Mouse (Mus musculus) testis, postnatal 14 days (tissue): ENCODE data around the gene Lingo2.
"Not testable (repeated sequence)": the region's sequence is repeated elsewhere in the genome, so short reads cannot be mapped to it uniquely, and the experiment has no call there.

ENCODE experiments used
- DNase-seq: peaks from one replicate; pipeline ENCODE4 v3.0.0; 2021; ENCODE audit warnings: low spot score

Gene Lingo2

GRCm38 (mm10) chr4:35845140-35845539 is 1106.4 kb downstream of the Lingo2 start:
- no peak for DNase-seq

- no peak for DNase-seq
These were observed 1107.0 kb downstream of the Lingo2 start for GRCm38 (mm10) chr4:35844518-35844917.

GRCm38 (mm10) chr4:35823322-35823870 is 1128.2 kb downstream of the Lingo2 start:
- DNase-seq, result no peak

GRCm38 (mm10) chr4:35820701-35821100 is 1130.8 kb downstream of the Lingo2 start:
- no peak for DNase-seq

DNA sequence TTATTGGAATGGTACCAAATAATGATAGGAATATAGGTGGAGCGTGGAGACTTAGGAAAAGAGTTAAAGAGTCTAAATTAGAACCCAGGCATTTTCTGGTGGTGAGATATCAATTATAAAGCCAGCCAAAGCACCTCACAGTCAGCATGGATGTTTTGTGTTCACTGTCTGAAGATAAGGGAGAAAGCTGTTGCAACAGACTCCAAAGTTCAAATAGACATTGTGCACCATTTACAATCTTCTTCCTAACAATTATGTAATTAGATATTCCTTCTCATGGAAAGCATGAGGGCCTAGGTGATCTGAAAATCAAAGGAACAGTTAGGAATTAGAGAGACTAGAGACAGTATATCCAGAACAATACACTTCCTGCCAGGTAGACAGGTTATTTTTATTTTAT is 1136.8 kb downstream of the Lingo2 start:
- no peak for DNase-seq

GRCm38 (mm10) chr4:35807497-35808210 is 1143.9 kb downstream of the Lingo2 start:
- DNase-seq, result no peak

DNA sequence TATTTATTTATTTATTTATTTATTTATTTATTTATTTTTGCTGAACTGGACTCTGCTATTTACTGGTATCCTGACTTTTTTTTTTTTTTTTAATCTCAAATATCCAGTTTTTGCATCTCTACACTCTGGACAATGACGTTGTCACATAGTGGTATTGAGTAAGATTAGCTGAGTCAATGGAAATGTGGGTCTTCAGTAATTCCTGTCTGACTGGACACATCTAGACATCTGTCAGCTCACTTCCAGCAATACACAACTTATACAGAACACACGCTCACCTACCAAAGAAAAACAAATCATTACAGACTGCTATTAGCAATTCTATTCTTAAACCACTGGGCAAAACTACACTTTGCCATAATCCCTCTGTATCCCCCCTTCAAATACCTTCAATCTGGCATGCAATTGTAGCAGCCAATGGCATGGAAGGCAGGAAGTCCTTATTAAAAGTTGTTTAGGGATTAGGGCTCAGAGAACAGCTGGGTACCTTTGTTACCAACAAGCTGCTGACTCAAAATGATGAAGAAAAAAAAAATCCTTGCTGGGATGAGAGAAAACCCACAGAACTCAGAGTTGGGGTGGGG is 1144.6 kb downstream of the Lingo2 start:
- DNase-seq, result no peak

DNA sequence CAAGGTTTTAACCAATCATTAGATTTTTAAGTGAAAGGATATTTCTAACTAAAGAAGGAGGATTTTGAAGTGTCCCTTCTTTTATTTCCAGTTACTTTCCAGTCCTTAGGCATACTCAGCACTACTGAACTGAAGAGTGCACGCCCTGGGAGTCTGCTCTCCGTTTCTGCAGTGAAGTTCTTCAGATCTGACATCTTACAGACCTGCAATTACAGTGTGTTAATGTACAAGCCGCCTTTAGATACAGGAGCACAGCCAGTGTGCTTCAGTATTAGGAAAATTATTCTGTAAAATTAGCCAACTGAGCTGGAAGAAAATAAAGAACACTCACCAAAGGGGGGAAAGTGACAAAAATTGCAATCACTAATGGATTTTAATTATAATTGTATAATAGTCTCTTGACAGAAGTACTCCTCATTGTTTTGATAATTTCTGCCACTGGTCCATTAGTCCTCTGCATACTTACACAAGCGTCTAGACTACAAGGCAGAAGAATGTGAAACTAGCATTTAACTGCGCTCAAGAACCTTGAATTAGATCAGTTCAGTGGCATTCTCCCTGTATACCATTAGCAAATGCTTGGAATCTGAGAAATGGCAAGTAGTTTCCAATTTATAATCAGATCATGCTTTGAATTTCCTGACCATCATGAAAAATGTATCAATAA is 1167.2 kb downstream of the Lingo2 start:
- no peak for DNase-seq

GRCm38 (mm10) chr4:35770810-35771209 is 1180.7 kb downstream of the Lingo2 start:
- peak; percentile 11 for DNase-seq

- DNase-seq, result no peak
These were observed 1184.6 kb downstream of the Lingo2 start for GRCm38 (mm10) chr4:35766905-35767304.

GRCm38 (mm10) chr4:35761181-35761580 is 1190.4 kb downstream of the Lingo2 start:
- no peak for DNase-seq

DNA sequence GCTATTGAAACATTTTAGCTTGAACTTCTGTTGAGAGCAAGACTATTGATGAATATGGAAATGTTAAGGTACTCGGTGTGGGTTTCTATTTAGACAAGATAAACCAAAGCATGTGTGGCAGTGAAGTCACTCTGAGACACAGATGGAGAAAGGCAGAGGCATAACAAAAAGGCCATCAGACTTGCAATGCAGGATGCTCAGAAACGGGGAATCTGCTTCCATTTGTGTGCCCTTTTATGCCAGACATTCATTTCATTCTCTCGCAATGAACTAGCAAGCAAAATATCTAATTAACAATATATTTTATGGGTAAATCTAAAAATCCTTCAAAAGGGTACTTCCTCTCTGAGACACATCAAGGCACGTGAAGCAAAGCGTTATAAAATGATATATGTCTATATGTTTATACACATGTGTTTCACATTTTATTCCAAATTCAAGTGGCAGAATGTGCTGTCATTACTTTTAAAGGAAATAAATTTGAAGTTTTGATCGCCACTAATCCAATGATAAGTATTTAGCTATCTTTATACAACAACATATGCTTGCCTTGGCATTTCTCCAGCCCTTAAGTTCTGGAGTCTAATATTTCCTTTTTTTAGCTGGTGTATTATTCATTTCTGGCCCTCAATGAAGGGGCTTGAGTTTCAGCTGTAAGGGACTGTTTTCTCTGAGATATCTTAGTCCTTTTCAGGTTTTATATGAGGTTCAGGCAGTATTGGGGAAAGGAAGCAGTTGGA is 1199.3 kb downstream of the Lingo2 start:
- DNase-seq, result no peak

DNA sequence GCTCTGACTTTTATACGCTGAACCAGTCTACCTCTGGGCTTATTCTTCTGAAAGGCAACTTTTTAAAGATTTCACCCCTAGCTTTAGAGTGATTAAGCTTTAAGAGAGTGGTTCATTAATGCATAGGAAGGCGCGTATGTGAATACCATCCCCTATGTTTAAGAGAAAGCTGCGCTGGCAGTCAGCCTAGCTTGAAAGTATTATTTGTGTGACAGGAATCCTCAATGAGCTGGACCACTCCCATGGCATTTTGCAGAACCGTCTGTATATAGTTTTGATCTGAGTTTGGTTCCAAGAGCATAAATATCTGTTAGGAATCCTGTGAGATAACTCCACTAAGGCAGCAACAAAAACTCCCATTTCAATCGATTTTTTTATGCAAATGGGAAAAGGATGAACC is 1204.9 kb downstream of the Lingo2 start:
- no peak for DNase-seq

- no peak for DNase-seq
These were observed 1226.8 kb downstream of the Lingo2 start for GRCm38 (mm10) chr4:35724774-35725173.

DNA sequence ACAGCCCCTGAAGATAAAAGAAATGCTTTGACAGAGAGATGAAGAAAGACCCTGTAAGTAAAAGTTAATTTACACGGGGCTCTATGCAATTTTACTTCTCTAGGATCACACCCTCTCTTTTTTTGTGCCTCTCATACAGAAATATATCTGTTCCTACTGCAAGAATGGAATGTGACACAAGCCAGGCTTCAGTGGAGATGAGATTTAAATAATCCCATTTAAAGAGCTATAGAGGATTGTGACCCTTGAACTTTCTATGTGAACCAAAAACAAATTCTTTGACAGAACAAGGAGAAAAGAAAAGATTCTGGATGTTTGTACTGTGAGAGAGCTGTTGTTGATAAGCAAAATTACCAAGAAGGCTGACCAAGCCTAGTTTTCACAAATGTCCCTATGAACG is 1247.4 kb downstream of the Lingo2 start:
- DNase-seq, result no peak

DNA sequence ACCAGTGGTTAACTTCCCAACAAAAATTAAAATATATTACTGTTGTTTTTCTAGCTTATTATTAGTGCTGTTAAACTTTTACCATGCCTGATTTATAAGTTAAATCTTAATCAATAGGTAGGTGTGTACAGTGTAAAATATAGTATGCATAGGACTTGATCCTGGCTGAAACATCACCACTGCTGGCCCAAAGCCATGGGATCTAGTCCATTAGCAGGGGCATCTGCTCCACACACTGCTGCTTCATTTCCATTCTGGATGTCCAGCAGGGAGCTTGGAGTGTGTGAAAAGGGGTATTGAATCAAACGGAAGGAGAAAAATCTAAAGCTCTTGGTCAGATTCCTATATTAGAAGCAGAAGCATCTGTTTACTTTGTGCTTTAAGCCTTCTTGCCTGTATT is 1248.9 kb downstream of the Lingo2 start:
- no peak for DNase-seq

DNA sequence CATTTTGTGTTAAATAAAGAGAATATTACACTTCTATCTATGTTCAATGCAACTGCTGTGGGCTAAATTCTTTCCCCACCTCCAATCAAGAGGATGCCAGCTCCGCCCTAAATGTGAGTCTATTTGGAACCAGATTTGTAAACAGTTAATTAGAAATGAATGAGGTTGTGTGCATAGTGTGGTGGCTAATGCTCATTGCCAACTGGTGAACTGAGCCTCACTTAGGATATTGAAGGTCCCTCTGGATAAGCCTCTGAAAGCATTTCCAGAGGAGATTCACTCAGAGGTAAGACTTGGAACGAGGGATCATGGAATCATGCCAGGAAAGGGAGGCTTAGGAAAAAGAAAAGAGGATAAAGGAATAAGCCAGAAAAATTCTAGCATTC is 1256.4 kb downstream of the Lingo2 start:
- no peak for DNase-seq

- DNase-seq, result no peak
These were observed 1257.0 kb downstream of the Lingo2 start for GRCm38 (mm10) chr4:35694360-35695136.

DNA sequence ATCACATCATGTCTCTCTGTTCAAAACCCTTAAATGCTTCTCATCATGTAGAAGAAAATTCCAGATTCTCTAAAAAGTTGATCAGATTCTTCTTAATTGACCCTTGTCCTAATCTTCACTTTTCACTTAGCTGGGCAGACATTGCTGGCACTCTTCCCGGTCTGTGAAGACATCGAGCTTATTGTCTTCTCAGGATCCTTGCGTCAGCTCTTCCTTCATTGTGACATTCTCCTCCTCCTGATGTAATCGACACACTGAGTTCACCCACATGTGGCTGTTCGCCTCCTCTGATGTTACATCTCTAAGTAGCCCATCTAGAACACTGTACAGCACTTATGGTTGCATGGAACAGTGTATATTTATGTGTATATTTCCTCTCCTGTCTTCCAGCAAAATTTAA is 1261.0 kb downstream of the Lingo2 start:
- DNase-seq, result no peak

DNA sequence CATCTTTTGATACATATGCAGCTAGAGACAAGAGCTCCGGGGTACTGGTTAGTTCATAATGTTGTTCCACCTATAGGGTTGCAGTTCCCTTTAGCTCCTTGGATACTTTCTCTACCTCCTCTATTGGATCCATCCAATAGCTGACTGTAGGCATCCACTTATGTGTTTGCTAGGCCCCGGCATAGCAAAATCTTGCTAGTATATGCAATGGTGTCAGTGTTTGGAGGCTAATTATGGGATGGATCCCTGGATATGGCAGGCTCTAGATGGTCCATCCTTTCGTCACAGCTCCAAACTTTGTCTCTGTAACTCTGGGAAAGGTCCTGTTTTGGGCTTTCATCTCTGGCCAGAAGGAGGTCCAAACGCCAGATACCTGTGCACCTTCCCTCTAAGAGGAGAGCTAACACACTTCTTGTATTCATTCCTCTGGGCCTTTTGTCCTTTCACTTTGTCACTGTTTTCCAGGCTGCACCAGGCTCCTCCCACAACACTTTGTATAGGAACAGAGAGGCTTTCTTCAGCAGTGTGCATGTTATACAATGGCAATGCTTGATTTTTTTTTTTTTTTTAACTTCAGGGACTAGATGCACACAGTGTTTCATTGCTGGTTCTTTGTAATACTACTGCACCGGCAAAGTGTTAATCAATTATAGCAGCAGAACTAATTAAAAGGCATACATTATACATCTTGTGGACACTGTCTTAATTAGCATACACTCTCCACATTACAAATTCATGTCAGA is 1262.9 kb downstream of the Lingo2 start:
- not testable (repeated sequence) for DNase-seq
